Mouse (Mus musculus): ENCODE data around the gene Srrd. TPM values are rescaled to one million over a fixed set of nuclear protein-coding genes. Genes with fewer than 3 reads are reported as not detected.

Gene Srrd
- polyA plus RNA-seq, 1 experiment from 2014 or later = 58.8 TPM

GRCm38 (mm10) chr5:112298226-112298988 lies 44.4 kb downstream of the Srrd start:
- Histone ChIP-seq H3K27me3 (replicated peaks; ENCODE audit: control insufficient read depth, insufficient read depth, low read length) (no peaks in the 10 kb centered on the region), H3K4me3 (ENCODE audit: low read depth, low read length) (no peak overlapping the region), H3K4me2 (ENCODE audit: low read length) (no peak overlapping the region), H3K9ac (ENCODE audit: low read length) (no peak overlapping the region), H3K9me3 (replicated peaks; ENCODE audit: control insufficient read depth, low read length) (no peaks in the 10 kb centered on the region), H3K36me3 (ENCODE audit: control insufficient read depth, insufficient read depth, low read length) (no peaks in the 10 kb centered on the region), H3K27ac (ENCODE audit: low read depth, low read length) (no peak overlapping the region; the same call in 1 of the 2 replicates), H3K4me1 (ENCODE audit: control insufficient read depth, insufficient read depth, low read length) (no peaks in the 10 kb centered on the region)
- WGBS = 93% methylated on average over 12 of the region's 12 CpGs
- DNase-seq (ENCODE audit: low spot score) (no peak), ATAC-seq (no peak)

- Histone ChIP-seq H3K27ac (ENCODE audit: low read depth, low read length) (no peak overlapping the region), H3K4me2 (ENCODE audit: low read length) (no peak overlapping the region), H3K9me3 (replicated peaks; ENCODE audit: control insufficient read depth, low read length) (no peaks in the 10 kb centered on the region), H3K4me1 (ENCODE audit: control insufficient read depth, insufficient read depth, low read length) (no peaks in the 10 kb centered on the region), H3K36me3 (ENCODE audit: control insufficient read depth, insufficient read depth, low read length) (no peaks in the 10 kb centered on the region), H3K27me3 (replicated peaks; ENCODE audit: control insufficient read depth, insufficient read depth, low read length) (no peaks in the 10 kb centered on the region), H3K4me3 (ENCODE audit: low read depth, low read length) (no peak overlapping the region), H3K9ac (ENCODE audit: low read length) (no peak overlapping the region)
- ATAC-seq (no peak), DNase-seq (ENCODE audit: low spot score) (no peak)
- WGBS = 81% methylated on average over 2 of the region's 2 CpGs
Observed at GRCm38 (mm10) chr5:112297257-112297656, 45.6 kb downstream of the Srrd start.

DNA sequence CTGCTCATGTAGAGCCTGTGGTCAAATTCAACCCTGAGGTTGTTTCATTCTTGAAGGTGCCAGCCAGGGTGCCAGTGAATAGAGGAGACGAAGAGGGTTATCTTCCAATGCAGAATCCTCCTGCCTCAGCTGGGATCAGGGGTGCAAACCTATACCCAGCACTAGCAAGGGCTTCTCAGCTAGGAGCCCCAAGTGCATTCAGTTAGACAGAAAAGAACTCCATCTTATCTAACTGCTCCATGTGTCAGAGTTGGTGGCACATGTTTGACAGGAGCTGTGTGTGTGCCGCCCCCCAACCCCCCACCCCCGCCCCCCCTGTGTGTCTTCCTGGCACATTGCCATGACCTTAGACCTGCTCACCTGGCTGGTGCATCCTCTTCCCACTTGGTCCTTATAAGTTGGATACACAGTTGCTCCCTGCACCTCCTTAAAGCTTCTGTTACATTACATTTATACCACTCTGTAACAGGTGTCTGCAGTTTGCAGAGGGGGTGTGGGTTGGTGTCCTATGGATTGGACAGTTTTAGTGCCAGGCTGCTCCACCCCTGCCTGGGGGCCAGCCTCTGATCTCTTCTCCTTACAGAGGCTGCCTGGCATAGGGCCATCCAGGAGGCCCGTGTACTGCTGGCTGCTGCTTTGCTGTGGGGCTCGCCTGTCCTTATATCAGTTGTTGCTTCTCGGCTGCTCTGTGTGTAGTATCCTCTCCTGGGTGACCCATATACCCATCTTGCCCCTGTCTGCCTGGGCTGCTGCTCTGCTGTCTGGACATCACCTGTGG lies 46.2 kb downstream of the Srrd start:
- DNase-seq (ENCODE audit: low spot score) (no peak), ATAC-seq (no peak)
- Histone ChIP-seq H3K36me3 (ENCODE audit: control insufficient read depth, insufficient read depth, low read length) (no peaks in the 10 kb centered on the region), H3K9ac (ENCODE audit: low read length) (no peak overlapping the region), H3K4me3 (ENCODE audit: low read depth, low read length) (no peak overlapping the region), H3K4me1 (ENCODE audit: control insufficient read depth, insufficient read depth, low read length) (no peaks in the 10 kb centered on the region), H3K9me3 (replicated peaks; ENCODE audit: control insufficient read depth, low read length) (no peaks in the 10 kb centered on the region), H3K4me2 (ENCODE audit: low read length) (no peak overlapping the region), H3K27ac (ENCODE audit: low read depth, low read length) (no peak overlapping the region), H3K27me3 (replicated peaks; ENCODE audit: control insufficient read depth, insufficient read depth, low read length) (no peaks in the 10 kb centered on the region)
- 74% methylated on average over 6 of the region's 6 CpGs for WGBS

DNA sequence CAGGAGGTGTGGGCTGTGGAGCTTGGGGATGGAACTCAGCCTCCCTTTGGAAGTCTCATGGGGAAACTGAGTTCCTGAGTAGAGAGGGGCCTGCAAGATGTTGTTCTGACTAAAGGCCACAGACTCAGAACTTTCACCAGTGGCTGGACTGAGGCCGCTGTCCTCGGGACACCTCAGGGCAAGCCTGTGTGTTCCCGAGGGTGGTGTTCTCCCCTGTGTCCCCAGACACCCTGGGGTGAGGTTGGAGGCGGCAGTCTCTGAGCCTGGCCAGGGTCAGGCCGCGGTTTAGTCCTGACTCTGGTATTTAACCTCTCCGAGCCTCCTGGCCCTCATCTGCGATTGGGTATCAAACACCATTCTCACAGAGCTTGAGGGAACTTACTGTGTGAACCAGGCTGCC lies 47.3 kb downstream of the Srrd start:
- no peak for ATAC-seq
- 51% methylated on average over 8 of the region's 8 CpGs for WGBS
- Histone ChIP-seq H3K27ac (ENCODE audit: low read depth, low read length) (no peak overlapping the region), H3K9me3 (replicated peaks; ENCODE audit: control insufficient read depth, low read length) (no peaks in the 10 kb centered on the region), H3K4me3 (ENCODE audit: low read depth, low read length) (no peak overlapping the region), H3K9ac (ENCODE audit: low read length) (no peak overlapping the region), H3K4me2 (ENCODE audit: low read length) (no peak overlapping the region), H3K27me3 (replicated peaks; ENCODE audit: control insufficient read depth, insufficient read depth, low read length) (no peaks in the 10 kb centered on the region), H3K36me3 (ENCODE audit: control insufficient read depth, insufficient read depth, low read length) (no peaks in the 10 kb centered on the region), H3K4me1 (ENCODE audit: control insufficient read depth, insufficient read depth, low read length) (no peaks in the 10 kb centered on the region)
- no peak for DNase-seq (ENCODE audit: low spot score)

GRCm38 (mm10) chr5:112295162-112295561 lies 47.7 kb downstream of the Srrd start:
- 36% methylated on average over 8 of the region's 8 CpGs for WGBS
- no peaks in the 10 kb centered on the region for H3K9me3 ChIP-seq (replicated peaks; ENCODE audit: control insufficient read depth, low read length)
- ATAC-seq = no peak

GRCm38 (mm10) chr5:112294696-112295095 lies 48.1 kb downstream of the Srrd start:
- DNase-seq (ENCODE audit: low spot score) = no peak
- Histone ChIP-seq H3K4me3 (ENCODE audit: low read depth, low read length) (no peak overlapping the region), H3K4me1 (ENCODE audit: control insufficient read depth, insufficient read depth, low read length) (no peaks in the 10 kb centered on the region), H3K27me3 (replicated peaks; ENCODE audit: control insufficient read depth, insufficient read depth, low read length) (no peaks in the 10 kb centered on the region), H3K4me2 (ENCODE audit: low read length) (no peak overlapping the region), H3K9me3 (replicated peaks; ENCODE audit: control insufficient read depth, low read length) (no peaks in the 10 kb centered on the region), H3K27ac (ENCODE audit: low read depth, low read length) (no peak overlapping the region), H3K36me3 (ENCODE audit: control insufficient read depth, insufficient read depth, low read length) (no peaks in the 10 kb centered on the region), H3K9ac (ENCODE audit: low read length) (no peak overlapping the region)
- 64% methylated on average over 4 of the region's 4 CpGs for WGBS
- no peak for ATAC-seq

More at GRCm38 (mm10) chr5:112295162-112295561, 47.7 kb downstream of the Srrd start:
- H3K27ac ChIP-seq (ENCODE audit: low read depth, low read length) = no peak overlapping the region
- no peak overlapping the region; the same call in 1 of the 2 replicates for H3K9ac ChIP-seq (ENCODE audit: low read length)
- no peaks in the 10 kb centered on the region for H3K36me3 ChIP-seq (ENCODE audit: control insufficient read depth, insufficient read depth, low read length)
- DNase-seq (ENCODE audit: low spot score) = no peak
- H3K27me3 ChIP-seq (replicated peaks; ENCODE audit: control insufficient read depth, insufficient read depth, low read length) = no peaks in the 10 kb centered on the region
- no peak overlapping the region for H3K4me3 ChIP-seq (ENCODE audit: low read depth, low read length)
- no peaks in the 10 kb centered on the region for H3K4me1 ChIP-seq (ENCODE audit: control insufficient read depth, insufficient read depth, low read length)
- H3K4me2 ChIP-seq (ENCODE audit: low read length) = no peak overlapping the region

GRCm38 (mm10) chr5:112293800-112294199 lies 49.0 kb downstream of the Srrd start:
- H3K9ac ChIP-seq (ENCODE audit: low read length) = no peak overlapping the region
- no peak overlapping the region for H3K4me2 ChIP-seq (ENCODE audit: low read length)
- no peaks in the 10 kb centered on the region for H3K27me3 ChIP-seq (replicated peaks; ENCODE audit: control insufficient read depth, insufficient read depth, low read length)
- no peaks in the 10 kb centered on the region for H3K36me3 ChIP-seq (ENCODE audit: control insufficient read depth, insufficient read depth, low read length)
- DNase-seq (ENCODE audit: low spot score) (no peak), ATAC-seq (no peak)
- no peaks in the 10 kb centered on the region for H3K9me3 ChIP-seq (replicated peaks; ENCODE audit: control insufficient read depth, low read length)
- no peaks in the 10 kb centered on the region for H3K4me1 ChIP-seq (ENCODE audit: control insufficient read depth, insufficient read depth, low read length)
- no peak overlapping the region for H3K4me3 ChIP-seq (ENCODE audit: low read depth, low read length)
- WGBS = 89% methylated on average over 2 of the region's 2 CpGs
- H3K27ac ChIP-seq (ENCODE audit: low read depth, low read length) = no peak overlapping the region

- no peak overlapping the region for H3K27ac ChIP-seq (ENCODE audit: low read depth, low read length)
- no peaks in the 10 kb centered on the region for H3K27me3 ChIP-seq (replicated peaks; ENCODE audit: control insufficient read depth, insufficient read depth, low read length)
- ATAC-seq = no peak
Observed at GRCm38 (mm10) chr5:112292343-112292980, 50.4 kb downstream of the Srrd start.

More at GRCm38 (mm10) chr5:112292343-112292980, 50.4 kb downstream of the Srrd start:
- no peak overlapping the region for H3K9ac ChIP-seq (ENCODE audit: low read length)
- H3K4me3 ChIP-seq (ENCODE audit: low read depth, low read length) = no peak overlapping the region
- H3K9me3 ChIP-seq (replicated peaks; ENCODE audit: control insufficient read depth, low read length) = no peaks in the 10 kb centered on the region
- no peaks in the 10 kb centered on the region for H3K4me1 ChIP-seq (ENCODE audit: control insufficient read depth, insufficient read depth, low read length)
- H3K4me2 ChIP-seq (ENCODE audit: low read length) = no peak overlapping the region
- 85% methylated on average over 17 of the region's 17 CpGs for WGBS
- no peak for DNase-seq (ENCODE audit: low spot score)
- H3K36me3 ChIP-seq (ENCODE audit: control insufficient read depth, insufficient read depth, low read length) = no peaks in the 10 kb centered on the region
